Mouse (Mus musculus) G1E (cell line): Measurements from ENCODE around the gene Gm5168. TPM values are rescaled to one million over a fixed set of nuclear protein-coding genes. Genes with fewer than 3 reads are reported as not detected.
"Not testable (repeated sequence)": the region's sequence is repeated elsewhere in the genome, so short reads cannot be mapped to it uniquely, and the experiment has no call there.

Experiments used
- ATAC-seq: 2 replicates; pipeline ENCODE4 v1.8.0; 2016; ENCODE audit warnings: mild to moderate bottlenecking; ENCODE audit not compliant: insufficient number of reproducible peaks, poor library complexity, low FRiP score, severe bottlenecking; ENCODE audit errors: extremely low read depth
- DNase-seq: peaks from one replicate; pipeline ENCODE4 v3.0.0; 2012; ENCODE audit warnings: low spot score
- H3K27me3 ChIP-seq: 2 replicates; pipeline ENCODE4 v1.6.1; 2012; ENCODE audit warnings: mild to moderate bottlenecking, low read length, inconsistent platforms; ENCODE audit not compliant: insufficient read depth
- H3K36me3 ChIP-seq: replicated peaks from 2 replicates; pipeline ENCODE3; 2012; ENCODE audit warnings: mild to moderate bottlenecking, inconsistent platforms
- H3K4me1 ChIP-seq: 2 replicates; pipeline ENCODE4 v1.6.1; 2012; ENCODE audit warnings: low read depth, low read length, inconsistent platforms, mixed read lengths; ENCODE audit not compliant: insufficient read depth
- H3K4me3 ChIP-seq: 2 replicates; pipeline ENCODE4 v1.5.1; 2012; ENCODE audit warnings: low read depth, mild to moderate bottlenecking, inconsistent platforms, low read length, moderate library complexity, mixed read lengths
- H3K9me3 ChIP-seq: replicated peaks from 2 replicates; pipeline ENCODE4 v1.6.1; 2012; ENCODE audit warnings: inconsistent platforms
- polyA plus RNA-seq: library from polyadenylated mRNA; stranded (reverse); fragments of >175 nt; gene quantifications from 2 replicates; pipeline ENCODE4 v1.2.3, GENCODE M21; 2012
- total RNA-seq, 2 experiments: library from RNA; stranded (forward) in 1 of 2; stranded (reverse) in 1 of 2; fragments of 200-1000 nt in 1 of 2; fragments of >200 nt in 1 of 2; fragmentation: Nextera tagmentation in 1 of 2; gene quantifications; 2 replicates each; pipeline ENCODE4 v1.2.3; 2014 to 2017

The Gm5168 gene
- not detected in 2 replicates for total RNA-seq (2014; fragmentation: Nextera tagmentation)
- total RNA-seq (2017), result not detected in 2 replicates
- polyA plus RNA-seq, result not detected in 2 replicates

DNA sequence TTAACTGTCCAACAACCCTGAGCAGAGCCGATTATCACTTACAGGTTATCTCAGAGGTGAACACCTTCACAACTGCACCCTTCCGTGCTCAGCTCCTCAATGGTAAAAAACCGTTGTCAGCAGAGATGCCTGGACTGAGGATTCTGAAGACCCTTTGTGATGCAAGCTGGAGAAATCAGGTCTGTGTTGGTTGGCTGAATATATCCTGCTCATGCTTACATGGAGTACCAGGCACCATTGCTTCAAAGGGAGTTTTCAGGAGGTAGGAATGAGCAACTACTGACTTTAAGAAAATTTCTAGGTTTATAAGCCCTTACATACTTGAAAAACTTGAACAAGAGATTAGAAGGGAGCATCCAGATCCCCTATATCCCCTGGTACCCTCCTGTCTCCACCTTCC, at the start of gene Gm5168:
Gene Gm5168 (minus strand): TSS at position 101 of the 400 bp plus-strand sequence.
- H3K4me1 ChIP-seq, ATAC-seq, H3K9me3 ChIP-seq, H3K4me3 ChIP-seq, H3K36me3 ChIP-seq, DNase-seq, H3K27me3 ChIP-seq: not testable (repeated sequence)

Other genes with a start within 250 kb of the Gm5168 start
- not detected in 2 replicates for gene Gm2012, start 180.3 kb upstream of the Gm5168 start, total RNA-seq (2014; fragmentation: Nextera tagmentation)
- gene Gm2012, start 180.3 kb upstream of the Gm5168 start, total RNA-seq (2017), result not detected in 2 replicates
- not detected in 2 replicates for gene Gm2012, start 180.3 kb upstream of the Gm5168 start, polyA plus RNA-seq